Mouse (Mus musculus) liver, adult 2 months (tissue): ENCODE measurements around the gene Parvg.

ENCODE experiments used
- CTCF ChIP-seq: fragments of 200-500 bp; IDR thresholded peaks from 2 replicates; pipeline ENCODE4 v1.5.1; 2011; ENCODE audit warnings: low read depth, low read length, control low read depth
- POLR2A ChIP-seq: fragments of 200-500 bp; IDR thresholded peaks from 2 replicates; pipeline ENCODE4 v1.6.1; 2011; ENCODE audit warnings: low read length, control low read depth; ENCODE audit not compliant: insufficient read depth; ENCODE audit errors: extremely low read depth

- no peak for TF ChIP-seq POLR2A
- peak; percentile 75 for TF ChIP-seq CTCF
Observed at GRCm38 (mm10) chr15:84284059-84284458, 39.8 kb upstream of the Parvg start.
